Mouse (Mus musculus): Measurements from ENCODE around the gene Slc46a1. TPM values are rescaled to one million over a fixed set of nuclear protein-coding genes. Genes with fewer than 3 reads are reported as not detected.
A peak's percentile ranks its signal among the peaks of the same experiment; 100 is the strongest.

The Slc46a1 gene
- polyA plus RNA-seq, 1 experiment, result 93.2 TPM

DNA sequence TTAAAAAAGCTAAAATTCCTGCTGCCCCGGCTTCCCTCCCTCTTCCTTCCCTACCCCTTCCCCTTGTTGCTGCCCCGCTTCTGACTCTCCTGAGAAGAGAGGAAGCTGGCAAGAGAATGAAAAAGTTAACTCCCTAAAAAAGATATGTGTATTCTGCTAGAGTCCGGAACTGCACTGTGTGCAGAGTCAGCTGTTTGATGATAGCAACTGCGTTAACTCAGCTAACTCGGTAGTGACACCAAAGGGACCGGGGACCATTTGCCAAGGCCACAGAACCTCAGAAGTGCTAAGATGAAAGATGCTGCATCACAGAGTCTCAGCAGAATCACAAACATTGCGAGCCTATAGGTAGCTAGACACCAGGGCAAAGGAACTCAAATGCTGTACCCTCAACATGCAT lies 2.0 kb downstream of the Slc46a1 start:
- Histone ChIP-seq H3K27ac (ENCODE audit: insufficient read depth, low read depth, low read length) (no peak overlapping the region), H3K36me3 (ENCODE audit: control insufficient read depth, insufficient read depth, low read length) (no peaks in the 10 kb centered on the region), H3K4me1 (ENCODE audit: control insufficient read depth, insufficient read depth, low read length) (0 out of 2 replicates have a peak, but pooled peaks cover 5% of the 10 kb centered on the region), H3K4me3 (ENCODE audit: insufficient read depth, low read depth, low read length) (no peak overlapping the region), H3K27me3 (replicated peaks; ENCODE audit: control insufficient read depth, insufficient read depth, low read length) (no peaks in the 10 kb centered on the region)
- WGBS, result 72% methylated on average over 7 of the region's 7 CpGs
- DNase-seq, result no peak
- TF ChIP-seq POLR2A (IDR thresholded peaks at IDR 0.05; ENCODE audit: low read depth, low read length) (no peak), CTCF (conservative IDR thresholded peaks at IDR 0.05; ENCODE audit: insufficient read depth, insufficient read length, low read depth, low read length) (no peak)

DNA sequence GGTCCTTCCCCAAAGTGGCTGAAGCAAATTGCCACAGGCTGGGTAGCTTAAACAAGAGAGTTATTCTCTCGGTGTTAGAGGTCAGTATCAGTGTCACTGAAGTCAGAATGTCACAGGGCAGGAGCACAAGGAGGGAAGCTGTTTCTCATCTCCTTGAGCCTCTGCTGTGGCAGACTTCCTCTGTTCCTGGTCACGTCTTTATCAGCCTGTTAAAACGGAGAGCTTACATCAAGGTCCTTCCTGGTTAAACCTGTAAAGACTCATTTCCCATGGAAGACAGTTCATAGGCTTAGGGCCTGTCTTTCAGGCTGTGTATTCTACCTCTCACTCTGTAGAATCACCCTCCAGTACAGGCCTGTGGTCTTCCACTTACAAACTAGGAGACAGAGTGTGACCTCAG lies 2.4 kb downstream of the Slc46a1 start:
- H3K27me3 ChIP-seq (replicated peaks; ENCODE audit: control insufficient read depth, insufficient read depth, low read length), result no peaks in the 10 kb centered on the region
- no peak for DNase-seq
- H3K36me3 ChIP-seq (ENCODE audit: control insufficient read depth, insufficient read depth, low read length), result no peaks in the 10 kb centered on the region
- H3K4me1 ChIP-seq (ENCODE audit: control insufficient read depth, insufficient read depth, low read length), result 0 out of 2 replicates have a peak, but pooled peaks cover 5% of the 10 kb centered on the region
- no peak overlapping the region for H3K27ac ChIP-seq (ENCODE audit: insufficient read depth, low read depth, low read length)
- no peak overlapping the region for H3K4me3 ChIP-seq (ENCODE audit: insufficient read depth, low read depth, low read length)
- TF ChIP-seq CTCF (conservative IDR thresholded peaks at IDR 0.05; ENCODE audit: insufficient read depth, insufficient read length, low read depth, low read length), result no peak
- no peak for TF ChIP-seq POLR2A (IDR thresholded peaks at IDR 0.05; ENCODE audit: low read depth, low read length)
- WGBS, result 59% methylated on average over 3 of the region's 3 CpGs

DNA sequence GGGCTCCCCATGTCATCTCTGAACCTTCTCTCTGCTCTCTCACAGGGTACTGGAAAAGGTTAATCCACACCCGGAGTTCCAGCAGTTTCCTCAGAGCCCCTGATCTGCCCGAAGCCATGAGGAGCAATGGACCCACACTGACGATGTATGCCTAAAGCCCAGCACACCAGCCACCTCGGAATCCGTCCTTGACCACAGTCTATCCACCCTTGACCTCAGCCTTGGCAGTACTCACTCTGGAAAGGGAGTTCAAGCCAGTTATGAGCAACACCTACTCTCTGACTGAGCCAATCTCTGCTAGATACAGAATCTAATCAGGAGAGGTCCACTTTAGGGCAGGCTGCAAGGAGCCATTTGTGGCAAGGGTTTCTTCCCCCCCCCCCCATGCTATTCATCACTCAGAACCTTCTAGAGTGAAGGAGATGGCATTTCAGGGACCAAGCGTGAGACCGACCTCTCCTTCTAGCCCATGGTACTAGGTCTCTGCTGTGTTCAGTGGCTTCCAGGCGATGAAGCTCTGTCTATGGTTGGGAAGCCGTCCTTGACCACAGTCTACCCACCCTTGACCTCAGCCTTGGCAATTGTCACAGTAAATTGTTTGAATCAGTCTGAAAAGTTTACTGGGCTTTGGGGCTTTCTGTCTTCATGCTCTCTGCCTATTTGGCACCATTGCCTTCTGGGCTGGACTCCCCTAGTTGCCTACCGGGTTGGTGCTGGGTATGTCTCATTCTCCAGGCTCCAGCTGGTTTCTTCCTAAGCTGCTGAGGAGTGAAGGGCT lies 6.0 kb downstream of the Slc46a1 start:
- no peak overlapping the region for H3K4me3 ChIP-seq (ENCODE audit: insufficient read depth, low read depth, low read length)
- no peak for DNase-seq
- H3K27me3 ChIP-seq (replicated peaks; ENCODE audit: control insufficient read depth, insufficient read depth, low read length), result no peaks in the 10 kb centered on the region
- H3K27ac ChIP-seq (ENCODE audit: insufficient read depth, low read depth, low read length), result no peak overlapping the region
- no peaks in the 10 kb centered on the region for H3K36me3 ChIP-seq (ENCODE audit: control insufficient read depth, insufficient read depth, low read length)
- TF ChIP-seq POLR2A (IDR thresholded peaks at IDR 0.05; ENCODE audit: low read depth, low read length) (no peak), CTCF (conservative IDR thresholded peaks at IDR 0.05; ENCODE audit: insufficient read depth, insufficient read length, low read depth, low read length) (no peak)
- H3K4me1 ChIP-seq (ENCODE audit: control insufficient read depth, insufficient read depth, low read length), result no peaks in the 10 kb centered on the region
- WGBS, result 89% methylated on average over 10 of the region's 10 CpGs

DNA sequence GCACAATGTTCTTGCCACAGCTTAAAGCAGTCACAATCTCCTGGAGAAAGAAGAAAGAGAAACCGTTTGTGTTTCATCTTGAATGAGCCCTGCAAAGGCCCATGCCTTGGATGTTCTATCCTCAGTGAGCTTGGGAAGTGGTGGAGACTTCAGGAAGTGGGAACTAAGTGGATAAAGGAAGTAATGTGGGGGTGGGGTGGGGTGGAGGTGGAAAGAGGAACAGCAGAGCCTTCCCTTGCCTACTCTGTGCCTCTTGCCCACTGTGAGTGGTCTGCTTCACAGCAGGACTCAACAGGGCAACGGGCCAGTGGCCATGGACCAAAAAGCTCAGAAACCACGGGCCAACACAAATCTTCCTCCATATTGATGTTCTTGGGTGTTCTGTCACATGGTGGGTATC lies 9.8 kb downstream of the Slc46a1 start:
- no peak for DNase-seq
- Histone ChIP-seq H3K27ac (ENCODE audit: insufficient read depth, low read depth, low read length) (no peak overlapping the region), H3K4me1 (ENCODE audit: control insufficient read depth, insufficient read depth, low read length) (no peaks in the 10 kb centered on the region), H3K27me3 (replicated peaks; ENCODE audit: control insufficient read depth, insufficient read depth, low read length) (no peaks in the 10 kb centered on the region), H3K4me3 (ENCODE audit: insufficient read depth, low read depth, low read length) (no peak overlapping the region), H3K36me3 (ENCODE audit: control insufficient read depth, insufficient read depth, low read length) (no peaks in the 10 kb centered on the region)
- no peak for TF ChIP-seq POLR2A (IDR thresholded peaks at IDR 0.05; ENCODE audit: low read depth, low read length)
- no peak for TF ChIP-seq CTCF (conservative IDR thresholded peaks at IDR 0.05; ENCODE audit: insufficient read depth, insufficient read length, low read depth, low read length)
- WGBS, result 77% methylated on average over 3 of the region's 3 CpGs

DNA sequence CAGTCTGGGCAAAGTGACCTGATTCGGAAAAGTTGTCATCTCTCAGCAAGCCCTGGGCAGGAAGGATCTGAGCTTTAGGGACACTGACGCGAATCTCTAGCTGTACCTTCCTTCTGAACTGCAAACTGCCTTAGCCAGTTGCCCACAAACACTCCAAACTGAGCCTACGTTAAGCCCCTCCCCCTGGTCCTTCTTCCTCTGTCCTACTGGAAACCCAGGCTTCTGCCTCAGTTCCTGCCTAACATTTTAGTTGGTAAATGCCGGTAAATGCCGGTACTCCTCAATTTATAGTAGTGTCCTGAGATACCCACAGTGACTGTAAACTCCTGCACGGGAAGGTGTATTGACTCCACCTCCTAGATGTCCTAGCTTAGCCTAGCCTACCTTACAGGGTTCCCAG lies 18.1 kb downstream of the Slc46a1 start:
- no peaks in the 10 kb centered on the region for H3K4me1 ChIP-seq (ENCODE audit: control insufficient read depth, insufficient read depth, low read length)
- no peak for TF ChIP-seq CTCF (conservative IDR thresholded peaks at IDR 0.05; ENCODE audit: insufficient read depth, insufficient read length, low read depth, low read length)
- no peaks in the 10 kb centered on the region for H3K27me3 ChIP-seq (replicated peaks; ENCODE audit: control insufficient read depth, insufficient read depth, low read length)
- 60% methylated on average over 7 of the region's 7 CpGs for WGBS
- no peak overlapping the region for H3K4me3 ChIP-seq (ENCODE audit: insufficient read depth, low read depth, low read length)
- no peak overlapping the region for H3K27ac ChIP-seq (ENCODE audit: insufficient read depth, low read depth, low read length)
- no peaks in the 10 kb centered on the region for H3K36me3 ChIP-seq (ENCODE audit: control insufficient read depth, insufficient read depth, low read length)
- DNase-seq, result no peak

DNA sequence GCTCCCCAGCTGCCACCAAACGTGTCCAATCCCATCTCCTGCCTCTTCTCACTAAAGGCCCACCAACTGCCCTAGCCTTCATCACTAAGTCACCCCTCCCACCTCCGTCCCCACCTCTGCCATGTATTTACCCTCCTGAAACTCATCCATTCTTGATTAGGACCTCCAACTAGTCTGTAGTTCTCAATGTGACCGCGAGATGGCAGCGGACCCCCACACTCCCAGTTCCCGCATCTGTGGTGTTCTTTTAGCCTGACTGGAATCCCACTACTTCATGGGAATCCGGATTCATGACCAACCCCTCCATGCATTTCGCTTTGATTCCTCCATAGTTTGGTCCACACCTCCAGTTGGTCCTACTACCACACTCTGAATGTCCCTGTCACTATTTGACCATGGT lies 22.7 kb downstream of the Slc46a1 start:
- peak; percentile 71 for DNase-seq

DNA sequence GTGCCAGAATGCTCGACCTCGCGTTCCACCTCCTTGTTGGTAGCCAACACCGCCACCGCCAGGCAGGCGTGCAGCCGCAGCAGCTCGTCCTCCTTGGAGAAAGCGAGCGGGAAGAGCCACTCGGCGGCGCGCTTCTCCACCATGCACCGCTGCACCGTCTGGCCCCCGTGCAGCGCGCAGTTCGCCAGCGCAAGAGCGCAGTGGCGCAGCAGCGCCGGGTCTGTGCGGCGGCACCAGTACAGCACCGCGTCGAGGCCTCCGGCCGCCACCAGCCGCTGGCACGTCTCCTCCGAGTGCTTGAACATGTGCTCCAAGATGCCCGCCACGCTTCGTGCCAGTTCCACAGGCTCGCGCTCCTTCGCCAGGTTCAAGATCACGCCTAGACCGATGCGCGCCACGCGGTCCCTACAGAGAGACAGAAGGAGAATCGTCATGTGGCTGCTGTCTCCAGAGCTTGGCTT lies 25.3 kb downstream of the Slc46a1 start:
- WGBS, result 8% methylated on average over 48 of the region's 48 CpGs
- Histone ChIP-seq H3K27me3 (replicated peaks; ENCODE audit: control insufficient read depth, insufficient read depth, low read length) (no peaks in the 10 kb centered on the region; the same call in 1 of the 2 replicates), H3K36me3 (ENCODE audit: control insufficient read depth, insufficient read depth, low read length) (no peaks in the 10 kb centered on the region), H3K27ac (ENCODE audit: insufficient read depth, low read depth, low read length) (no peak overlapping the region), H3K4me1 (ENCODE audit: control insufficient read depth, insufficient read depth, low read length) (no peaks in the 10 kb centered on the region), H3K4me3 (ENCODE audit: insufficient read depth, low read depth, low read length) (no peak overlapping the region)
- no peak for TF ChIP-seq POLR2A (IDR thresholded peaks at IDR 0.05; ENCODE audit: low read depth, low read length)
- TF ChIP-seq CTCF (conservative IDR thresholded peaks at IDR 0.05; ENCODE audit: insufficient read depth, insufficient read length, low read depth, low read length), result peak; percentile 35
- peak; percentile 25 for DNase-seq

More for the DNA sequence above, 22.7 kb downstream of the Slc46a1 start:
- Histone ChIP-seq H3K4me1 (ENCODE audit: control insufficient read depth, insufficient read depth, low read length) (no peaks in the 10 kb centered on the region), H3K36me3 (ENCODE audit: control insufficient read depth, insufficient read depth, low read length) (no peaks in the 10 kb centered on the region), H3K4me3 (ENCODE audit: insufficient read depth, low read depth, low read length) (no peak overlapping the region), H3K27me3 (replicated peaks; ENCODE audit: control insufficient read depth, insufficient read depth, low read length) (no peaks in the 10 kb centered on the region), H3K27ac (ENCODE audit: insufficient read depth, low read depth, low read length) (no peak overlapping the region)
- 2% methylated on average over 8 of the region's 8 CpGs for WGBS
- TF ChIP-seq CTCF (conservative IDR thresholded peaks at IDR 0.05; ENCODE audit: insufficient read depth, insufficient read length, low read depth, low read length) (peak; percentile 90), POLR2A (IDR thresholded peaks at IDR 0.05; ENCODE audit: low read depth, low read length) (no peak)

Data from kidney, adult 2 months (tissue).